Mouse (Mus musculus) liver, embryonic 14.5 days (tissue): ENCODE measurements around the gene Iqgap2. TPM values are rescaled to one million over a fixed set of nuclear protein-coding genes. Genes with fewer than 3 reads are reported as not detected.

ENCODE experiments used
- ATAC-seq: fragments of 200-750 bp; cut with Nextera tagmentation; 2 replicates; pipeline ENCODE4 v1.8.0; 2017; ENCODE audit warnings: moderate number of reproducible peaks, mild to moderate bottlenecking, moderate library complexity; ENCODE audit not compliant: insufficient read depth
- DNase-seq, 3 experiments: peaks; one replicate each; pipeline ENCODE4 v3.0.0-alpha.2; 2012 to 2013; ENCODE audit warnings: low read depth in 3 of 3, low spot score in 3 of 3
- H3K27ac ChIP-seq: fragments of 300-500 bp; sonication (generic); 2 replicates; pipeline ENCODE4 v1.5.1; 2014; ENCODE audit warnings: moderate library complexity, mild to moderate bottlenecking, control low read depth, inconsistent platforms
- H3K27me3 ChIP-seq: fragments of 300-500 bp; sonication (generic); 2 replicates; pipeline ENCODE4 v1.6.1; 2014; ENCODE audit warnings: mild to moderate bottlenecking, low read length, moderate library complexity; ENCODE audit not compliant: control insufficient read depth, insufficient read depth
- H3K36me3 ChIP-seq: fragments of 300-500 bp; sonication (generic); replicated peaks from 2 replicates; pipeline ENCODE4 v1.6.1; 2014; ENCODE audit warnings: low read depth; ENCODE audit not compliant: control insufficient read depth, insufficient read depth
- H3K4me1 ChIP-seq, 2 experiments: fragments of 200-500 bp in 1 of 2; fragments of 300-500 bp in 1 of 2; sonication (generic) in 1 of 2; replicated peaks; 2 replicates each; pipeline ENCODE4 v1.6.1; 2012 to 2014; ENCODE audit warnings: antibody characterized with exemption in 1 of 2, inconsistent platforms in 1 of 2, low read length in 1 of 2; ENCODE audit not compliant: control insufficient read depth in 2 of 2, insufficient read depth in 2 of 2
- H3K4me2 ChIP-seq: fragments of 300-500 bp; sonication (generic); 2 replicates; pipeline ENCODE4 v1.6.1; 2014; ENCODE audit warnings: low read depth, mild to moderate bottlenecking, control low read depth, moderate library complexity
- H3K4me3 ChIP-seq, 2 experiments: fragments of 200-500 bp in 1 of 2; fragments of 300-500 bp in 1 of 2; sonication (generic) in 1 of 2; 2 replicates each; pipeline ENCODE4 v1.5.1; 2012 to 2014; ENCODE audit warnings: low read depth in 2 of 2, low read length in 2 of 2, mild to moderate bottlenecking in 2 of 2, control low read depth in 1 of 2, inconsistent platforms in 1 of 2, moderate library complexity in 1 of 2; ENCODE audit not compliant: insufficient read depth in 1 of 2
- H3K9ac ChIP-seq: fragments of 300-500 bp; sonication (generic); replicated peaks from 2 replicates; pipeline ENCODE4 v1.6.1; 2014; ENCODE audit warnings: mild to moderate bottlenecking, control low read depth, moderate library complexity
- H3K9me3 ChIP-seq: fragments of 300-500 bp; sonication (generic); 2 replicates; pipeline ENCODE4 v1.6.1; 2016; ENCODE audit warnings: low read length, mixed read lengths; ENCODE audit not compliant: control insufficient read depth
- CTCF ChIP-seq: IDR thresholded peaks from 2 replicates; pipeline ENCODE4 v1.5.1; 2016; ENCODE audit warnings: antibody characterized with exemption, low read depth, control low read depth
- EP300 ChIP-seq: IDR thresholded peaks from 2 replicates; pipeline ENCODE4 v1.6.1; 2016; ENCODE audit warnings: antibody characterized with exemption, low read depth
- WGBS: fragments of 180-500 bp; shearing (Covaris S2); extraction: QIAGEN DNeasy Blood & Tissue Kit; methylation state at CpG from one replicate; pipeline ENCODE4 v1.1.7; 2014; ENCODE audit not compliant: insufficient replicate concordance; 5-methylcytosine and 5-hydroxymethylcytosine counted together
- polyA plus RNA-seq, 2 experiments: library from polyadenylated mRNA; depleted of rRNA in 1 of 2; stranded (reverse) in 1 of 2; unstranded in 1 of 2; fragments of >200 nt; fragmentation: Nextera tagmentation in 1 of 2; extraction: Ambion mirVana in 1 of 2; gene quantifications; 2 replicates each; pipeline versions ENCODE4 v1.2.1 to v1.2.3; 2012 to 2014

Iqgap2 gene
- polyA plus RNA-seq, 2 experiments = 10.8 to 11.8 TPM

- no peaks in the 10 kb centered on the region for H3K9me3 ChIP-seq
- no peak for ATAC-seq
Measured at GRCm38 (mm10) chr13:95663834-95664233, 227.9 kb downstream of the Iqgap2 start.

GRCm38 (mm10) chr13:95659432-95659831 is 232.3 kb downstream of the Iqgap2 start:
- Histone ChIP-seq H3K4me2 (no peak overlapping the region), H3K27me3 (no peaks in the 10 kb centered on the region), H3K4me1 (peaks cover 0 to 29% of the 10 kb centered on the region in 2 experiments; a peak in 3 of 4 replicates), H3K9ac (no peak overlapping the region), H3K36me3 (peaks cover 47% of the 10 kb centered on the region), H3K27ac (no peak overlapping the region), H3K4me3 (no peak overlapping the region), H3K9me3 (no peaks in the 10 kb centered on the region)
- no peak for ATAC-seq
- TF ChIP-seq CTCF = no peak
- no peak for TF ChIP-seq EP300
- 78% methylated on average over 7 of the region's 7 CpGs for WGBS
- DNase-seq = no peak

More at GRCm38 (mm10) chr13:95663834-95664233, 227.9 kb downstream of the Iqgap2 start:
- H3K9ac ChIP-seq = no peak overlapping the region
- H3K27me3 ChIP-seq = no peaks in the 10 kb centered on the region
- no peak for DNase-seq
- 89% methylated on average over 4 of the region's 4 CpGs for WGBS
- H3K4me2 ChIP-seq = no peak overlapping the region
- TF ChIP-seq CTCF (no peak), EP300 (no peak)
- peaks cover 50% of the 10 kb centered on the region for H3K36me3 ChIP-seq
- H3K4me1 ChIP-seq = no peaks in the 10 kb centered on the region
- H3K27ac ChIP-seq = no peak overlapping the region
- H3K4me3 ChIP-seq = no peak overlapping the region

- no peak overlapping the region for H3K9ac ChIP-seq
- no peaks in the 10 kb centered on the region for H3K9me3 ChIP-seq
- DNase-seq (peak; percentile 31 to 58 (median 36)), ATAC-seq (peak; percentile 86)
- peak overlapping the region; percentile 25 for H3K4me2 ChIP-seq
- H3K4me3 ChIP-seq = no peak overlapping the region
- H3K36me3 ChIP-seq = peaks cover 32% of the 10 kb centered on the region
- H3K27ac ChIP-seq = no peak overlapping the region
- no peaks in the 10 kb centered on the region for H3K27me3 ChIP-seq
- WGBS = 11% methylated on average over 9 of the region's 9 CpGs
- peaks cover 8 to 42% of the 10 kb centered on the region in 2 experiments for H3K4me1 ChIP-seq
- TF ChIP-seq EP300 (peak; percentile 76), CTCF (no peak)
Measured at GRCm38 (mm10) chr13:95657171-95657570, 234.6 kb downstream of the Iqgap2 start.

GRCm38 (mm10) chr13:95655284-95655683 is 236.4 kb downstream of the Iqgap2 start:
- no peaks in the 10 kb centered on the region for H3K27me3 ChIP-seq
- no peak for DNase-seq
- no peaks in the 10 kb centered on the region for H3K9me3 ChIP-seq
- TF ChIP-seq CTCF (no peak), EP300 (no peak)
- WGBS = 57% methylated on average over 9 of the region's 9 CpGs
- H3K36me3 ChIP-seq = peaks cover 19% of the 10 kb centered on the region
- no peak overlapping the region for H3K27ac ChIP-seq
- no peak for ATAC-seq
- no peak overlapping the region for H3K4me2 ChIP-seq
- no peak overlapping the region for H3K9ac ChIP-seq
- H3K4me1 ChIP-seq = peaks cover 8 to 42% of the 10 kb centered on the region in 2 experiments
- no peak overlapping the region for H3K4me3 ChIP-seq

GRCm38 (mm10) chr13:95653696-95654095 is 238.0 kb downstream of the Iqgap2 start:
- H3K9ac ChIP-seq = no peak overlapping the region
- H3K4me2 ChIP-seq = no peak overlapping the region
- DNase-seq = no peak
- H3K27me3 ChIP-seq = no peaks in the 10 kb centered on the region
- no peaks in the 10 kb centered on the region for H3K9me3 ChIP-seq
- no peak for ATAC-seq
- WGBS = 27% methylated on average over 4 of the region's 4 CpGs
- H3K4me1 ChIP-seq = peaks cover 8 to 42% of the 10 kb centered on the region in 2 experiments
- TF ChIP-seq CTCF (no peak), EP300 (no peak)
- H3K27ac ChIP-seq = no peak overlapping the region
- no peak overlapping the region for H3K4me3 ChIP-seq
- H3K36me3 ChIP-seq = peaks cover 11% of the 10 kb centered on the region
